Mouse (Mus musculus) liver, embryonic 14.5 days (tissue): ENCODE results near the gene Ppp2r1a.

Experiments used
- CTCF ChIP-seq: IDR thresholded peaks from 2 replicates; pipeline ENCODE4 v1.5.1; 2016; ENCODE audit warnings: antibody characterized with exemption, low read depth, control low read depth
- EP300 ChIP-seq: IDR thresholded peaks from 2 replicates; pipeline ENCODE4 v1.6.1; 2016; ENCODE audit warnings: antibody characterized with exemption, low read depth

DNA sequence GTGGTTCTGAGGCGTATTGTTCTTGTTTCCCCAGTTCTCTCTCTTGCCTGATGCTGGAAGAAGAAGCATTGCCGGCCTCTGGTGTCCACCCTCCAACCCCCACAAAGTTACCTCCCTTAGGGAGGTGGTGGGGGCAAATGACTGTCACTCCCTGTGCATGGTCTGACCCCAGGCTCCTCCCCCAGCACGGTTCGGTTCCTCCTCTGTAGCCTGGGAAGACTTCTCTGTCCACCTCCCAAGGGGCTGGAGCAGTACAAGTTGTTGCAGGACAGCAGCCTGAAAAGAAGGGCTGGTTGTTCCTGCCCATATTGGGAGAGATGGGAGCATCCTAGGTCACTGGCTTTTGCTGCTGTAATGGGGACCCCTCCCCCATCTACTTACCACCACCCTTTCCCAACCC, 20.3 kb downstream of the Ppp2r1a start:
- TF ChIP-seq CTCF (no peak), EP300 (no peak)
